Mouse (Mus musculus) midbrain, embryonic 16.5 days (tissue): ENCODE measurements at regions not wholly inside any gene's neighbourhood (a gene's known extent, or its start where the extent isn't known, plus 50 kb on each side); places are given as distances from the start of the nearest gene placed in this dataset.

Source experiments
- ATAC-seq: fragments of 200-750 bp; cut with Nextera tagmentation; 2 replicates; pipeline ENCODE4 v1.8.0; 2017; ENCODE audit warnings: moderate TSS enrichment
- H3K27ac ChIP-seq: fragments of 300-500 bp; sonication (generic); 2 replicates; pipeline ENCODE4 v1.5.1; 2014; ENCODE audit warnings: mild to moderate bottlenecking, low read length, mixed read lengths
- H3K27me3 ChIP-seq: fragments of 300-500 bp; sonication (generic); 2 replicates; pipeline ENCODE4 v1.6.1; 2014; ENCODE audit warnings: low read depth, low read length, mixed read lengths; ENCODE audit not compliant: control insufficient read depth, insufficient read depth
- H3K36me3 ChIP-seq: fragments of 300-500 bp; sonication (generic); 2 replicates; pipeline ENCODE4 v1.6.1; 2014; ENCODE audit warnings: mild to moderate bottlenecking, low read length, moderate library complexity, mixed read lengths; ENCODE audit not compliant: control insufficient read depth, insufficient read depth
- H3K4me1 ChIP-seq: fragments of 300-500 bp; sonication (generic); 2 replicates; pipeline ENCODE4 v1.6.1; 2014; ENCODE audit warnings: mild to moderate bottlenecking, low read length, mixed read lengths; ENCODE audit not compliant: control insufficient read depth, insufficient read depth
- H3K4me2 ChIP-seq: fragments of 300-500 bp; sonication (generic); 2 replicates; pipeline ENCODE4 v1.6.1; 2014; ENCODE audit warnings: mild to moderate bottlenecking, low read length, mixed read lengths
- H3K4me3 ChIP-seq: fragments of 300-500 bp; sonication (generic); 2 replicates; pipeline ENCODE4 v1.5.1; 2014; ENCODE audit warnings: low read depth, mild to moderate bottlenecking, low read length, moderate library complexity, mixed read lengths
- H3K9ac ChIP-seq: fragments of 300-500 bp; sonication (generic); 2 replicates; pipeline ENCODE4 v1.6.1; 2014; ENCODE audit warnings: low read depth, low read length, mixed read lengths
- H3K9me3 ChIP-seq: fragments of 300-500 bp; sonication (generic); replicated peaks from 2 replicates; pipeline ENCODE4 v1.6.1; 2014; ENCODE audit warnings: mild to moderate bottlenecking, low read length, mixed read lengths; ENCODE audit not compliant: control insufficient read depth, poor library complexity, severe bottlenecking
- WGBS: fragments of 180-500 bp; shearing (Covaris S2); extraction: QIAGEN DNeasy Blood & Tissue Kit; methylation state at CpG from one replicate; pipeline ENCODE4 v1.1.7; 2014; 5-methylcytosine and 5-hydroxymethylcytosine counted together

GRCm38 (mm10) chr14:102396036-102396734 lies 586.3 kb downstream of the Kctd12 start:
- Histone ChIP-seq H3K27ac (no peak overlapping the region), H3K4me1 (no peaks in the 10 kb centered on the region), H3K4me3 (no peak overlapping the region), H3K4me2 (no peak overlapping the region), H3K36me3 (no peaks in the 10 kb centered on the region), H3K9ac (no peak overlapping the region), H3K9me3 (no peaks in the 10 kb centered on the region), H3K27me3 (no peaks in the 10 kb centered on the region)
- ATAC-seq, result no peak
- WGBS, result 86% methylated on average over 7 of the region's 7 CpGs

DNA sequence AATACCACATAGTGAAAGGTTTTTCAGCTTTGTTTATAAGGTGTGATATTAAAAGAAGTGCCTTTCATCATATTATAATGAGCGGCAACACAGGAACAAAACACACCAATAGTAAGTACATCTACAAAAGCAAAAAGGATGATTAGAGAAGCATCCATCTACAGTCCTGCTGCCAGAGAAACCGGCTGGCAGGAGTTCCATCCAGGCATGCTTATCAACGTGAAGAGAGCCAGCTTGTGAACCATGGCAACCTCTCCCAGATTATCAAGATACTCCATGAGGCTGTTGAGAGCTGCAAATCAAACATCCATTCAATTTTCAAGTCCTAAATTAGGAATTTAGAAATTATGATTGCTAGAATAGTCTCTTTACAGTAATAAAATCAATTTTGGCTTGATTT lies 590.1 kb downstream of the Kctd12 start:
- no peak overlapping the region for H3K4me2 ChIP-seq
- H3K36me3 ChIP-seq, result no peaks in the 10 kb centered on the region
- H3K4me1 ChIP-seq, result no peaks in the 10 kb centered on the region
- 62% methylated on average over 3 of the region's 3 CpGs for WGBS
- no peak overlapping the region for H3K27ac ChIP-seq
- H3K9me3 ChIP-seq, result no peaks in the 10 kb centered on the region
- H3K27me3 ChIP-seq, result no peaks in the 10 kb centered on the region
- no peak overlapping the region for H3K4me3 ChIP-seq
- no peak overlapping the region for H3K9ac ChIP-seq
- no peak for ATAC-seq

DNA sequence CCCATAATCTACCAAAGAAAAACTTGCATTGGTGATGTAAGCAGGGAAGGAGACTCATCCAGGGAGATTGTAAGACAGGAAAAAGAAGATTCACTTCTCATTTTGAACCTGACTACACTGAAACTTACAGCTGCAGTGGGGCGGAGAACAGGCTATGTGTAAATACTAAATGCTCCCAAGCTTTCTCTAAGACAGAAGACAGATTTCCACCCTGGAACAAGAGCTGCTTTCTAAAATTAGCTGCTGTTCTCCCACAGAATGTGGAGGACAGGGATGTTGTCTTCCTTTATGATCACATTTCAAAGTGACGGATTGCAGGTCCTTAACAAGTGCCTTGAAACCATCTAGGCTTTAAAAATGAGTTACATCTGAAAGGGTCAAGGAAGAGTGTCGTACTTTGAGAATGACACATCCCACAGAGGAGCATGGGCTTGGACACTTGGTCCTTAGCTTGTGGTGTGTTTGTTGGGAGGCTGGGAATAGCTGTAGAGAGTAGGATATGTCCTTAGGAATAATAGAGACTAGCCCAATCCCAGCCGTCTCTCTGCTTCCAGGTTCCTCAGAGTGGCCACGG lies 609.4 kb downstream of the Kctd12 start:
- H3K4me3 ChIP-seq, result no peak overlapping the region
- WGBS, result 90% methylated on average over 5 of the region's 5 CpGs
- H3K4me2 ChIP-seq, result no peak overlapping the region
- H3K9me3 ChIP-seq, result no peaks in the 10 kb centered on the region; the same call in 1 of the 2 replicates
- H3K9ac ChIP-seq, result no peak overlapping the region
- H3K27ac ChIP-seq, result no peak overlapping the region
- no peaks in the 10 kb centered on the region for H3K36me3 ChIP-seq
- H3K27me3 ChIP-seq, result no peaks in the 10 kb centered on the region
- ATAC-seq, result no peak
- no peaks in the 10 kb centered on the region for H3K4me1 ChIP-seq

- WGBS, result 84% methylated on average over 2 of the region's 2 CpGs
- no peaks in the 10 kb centered on the region for H3K4me1 ChIP-seq
- H3K27ac ChIP-seq, result no peak overlapping the region
- H3K4me3 ChIP-seq, result no peak overlapping the region
- no peaks in the 10 kb centered on the region for H3K27me3 ChIP-seq
- no peaks in the 10 kb centered on the region for H3K9me3 ChIP-seq
- no peak overlapping the region for H3K4me2 ChIP-seq
- no peak for ATAC-seq
- H3K9ac ChIP-seq, result no peak overlapping the region
- H3K36me3 ChIP-seq, result no peaks in the 10 kb centered on the region
These were observed 620.8 kb downstream of the Kctd12 start for GRCm38 (mm10) chr14:102361589-102361988.

DNA sequence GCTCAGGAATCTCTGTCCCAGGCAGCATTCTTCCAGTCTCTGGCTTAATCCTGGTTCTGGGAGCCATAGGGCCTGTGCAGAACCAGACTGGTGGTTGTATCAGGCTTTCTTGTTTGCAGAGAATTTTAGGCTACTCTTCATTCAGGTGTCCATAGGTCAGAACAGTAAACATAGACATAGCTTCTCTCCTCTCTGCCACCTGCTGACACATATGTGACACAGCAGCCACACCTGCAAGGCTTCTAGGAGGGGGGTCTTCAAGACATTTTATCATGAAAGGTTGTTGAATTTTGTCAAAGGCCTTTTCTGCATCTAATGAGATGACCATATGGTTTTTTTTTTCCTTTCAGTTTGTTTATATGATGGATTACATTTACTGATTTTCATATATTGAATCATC lies 599.7 kb downstream of the Lmo7 start:
- Histone ChIP-seq H3K36me3 (no peaks in the 10 kb centered on the region), H3K9me3 (no peaks in the 10 kb centered on the region), H3K27ac (no peak overlapping the region), H3K4me2 (no peak overlapping the region), H3K27me3 (no peaks in the 10 kb centered on the region), H3K9ac (no peak overlapping the region), H3K4me1 (no peaks in the 10 kb centered on the region), H3K4me3 (no peak overlapping the region)
- ATAC-seq, result no peak

DNA sequence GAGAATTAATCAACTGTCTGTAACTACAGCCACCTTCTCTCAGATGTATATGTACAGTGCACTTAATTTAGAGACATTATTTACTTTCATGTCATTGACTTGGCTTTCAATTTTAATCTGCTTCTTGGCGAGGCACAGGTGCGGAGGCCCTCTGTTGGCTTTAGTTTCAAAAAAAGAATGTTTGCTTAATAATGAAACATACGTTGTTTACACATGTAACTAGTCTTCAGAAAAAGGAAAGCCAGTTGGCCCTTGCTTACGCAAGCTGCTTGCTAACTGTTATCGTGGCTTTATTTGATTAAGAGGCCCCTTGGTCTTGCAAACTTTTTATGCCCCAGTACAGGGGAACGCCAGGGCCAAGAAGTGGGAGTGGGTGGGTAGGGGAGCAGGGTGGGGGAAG lies 576.6 kb downstream of the Lmo7 start:
- Histone ChIP-seq H3K4me2 (no peak overlapping the region), H3K9ac (no peak overlapping the region), H3K9me3 (no peaks in the 10 kb centered on the region; the same call in 1 of the 2 replicates), H3K27me3 (no peaks in the 10 kb centered on the region), H3K4me1 (no peaks in the 10 kb centered on the region), H3K36me3 (no peaks in the 10 kb centered on the region), H3K27ac (no peak overlapping the region), H3K4me3 (no peak overlapping the region)
- no peak for ATAC-seq
- WGBS, result 86% methylated on average over 6 of the region's 6 CpGs

- Histone ChIP-seq H3K9me3 (no peaks in the 10 kb centered on the region), H3K4me3 (no peak overlapping the region), H3K27ac (no peak overlapping the region), H3K4me2 (no peak overlapping the region), H3K36me3 (no peaks in the 10 kb centered on the region), H3K4me1 (no peaks in the 10 kb centered on the region), H3K27me3 (no peaks in the 10 kb centered on the region), H3K9ac (no peak overlapping the region)
- ATAC-seq, result no peak
- WGBS, result 43% methylated on average over 2 of the region's 2 CpGs
These were observed 573.1 kb downstream of the Lmo7 start for GRCm38 (mm10) chr14:102302826-102303225.

DNA sequence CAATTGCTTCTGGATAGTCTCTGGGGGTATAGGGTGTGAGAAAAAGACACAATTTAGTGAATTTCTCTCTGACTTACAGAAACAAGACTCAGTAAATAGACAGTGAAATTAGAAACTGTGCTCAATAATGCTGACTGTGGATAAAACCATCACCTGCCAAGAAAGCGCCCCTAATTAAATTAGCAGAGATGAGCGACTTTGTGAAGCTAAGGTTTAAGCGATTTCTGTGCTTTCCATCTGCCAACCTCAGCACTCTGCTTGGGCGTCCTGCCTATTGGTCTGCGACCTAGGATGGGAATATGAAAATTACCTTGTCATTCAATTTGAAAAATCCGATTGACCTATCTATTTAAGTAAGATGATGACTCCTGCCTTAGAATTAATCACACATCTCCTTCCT lies 570.5 kb downstream of the Lmo7 start:
- H3K9me3 ChIP-seq, result no peaks in the 10 kb centered on the region
- H3K36me3 ChIP-seq, result no peaks in the 10 kb centered on the region
- no peak overlapping the region for H3K27ac ChIP-seq
- no peak for ATAC-seq
- no peak overlapping the region for H3K4me2 ChIP-seq
- no peaks in the 10 kb centered on the region for H3K4me1 ChIP-seq
- no peak overlapping the region for H3K9ac ChIP-seq
- WGBS, result 78% methylated on average over 6 of the region's 6 CpGs
- H3K4me3 ChIP-seq, result no peak overlapping the region
- H3K27me3 ChIP-seq, result no peaks in the 10 kb centered on the region

GRCm38 (mm10) chr14:102291361-102291760 lies 561.6 kb downstream of the Lmo7 start:
- no peaks in the 10 kb centered on the region for H3K27me3 ChIP-seq
- no peaks in the 10 kb centered on the region for H3K4me1 ChIP-seq
- H3K4me3 ChIP-seq, result no peak overlapping the region
- H3K9ac ChIP-seq, result no peak overlapping the region
- WGBS, result 12% methylated on average over 1 of the region's 1 CpGs
- no peaks in the 10 kb centered on the region for H3K9me3 ChIP-seq
- peak; percentile 21; the same call in 1 of the 2 replicates for ATAC-seq
- H3K27ac ChIP-seq, result no peak overlapping the region
- H3K4me2 ChIP-seq, result no peak overlapping the region
- no peaks in the 10 kb centered on the region for H3K36me3 ChIP-seq
